Mouse (Mus musculus): ENCODE data around the gene Metap1.

Metap1 gene

GRCm38 (mm10) chr3:138431835-138432234, 57.5 kb downstream of the Metap1 start:
- POLR2A ChIA-PET = no interaction called here
- CTCF ChIA-PET = no interaction called here

GRCm38 (mm10) chr3:138430360-138430976, 58.8 kb downstream of the Metap1 start:
- ChIA-PET CTCF (no interaction called here), POLR2A (no interaction called here)

GRCm38 (mm10) chr3:138424247-138424646, 65.1 kb downstream of the Metap1 start:
- POLR2A ChIA-PET = interaction anchor here in 1 of 4 experiments (0.6 to 0.7 kb wide), 3 partner anchors 134 to 248 kb away, joined by 3 to 6 read pairs (median 4); no protein-coding TSS in a partner anchor
- CTCF ChIA-PET = interaction anchor here in 1 of 4 experiments (0.7 kb wide), 1 partner anchor 19 kb away, joined by 5 read pairs; no protein-coding TSS in a partner anchor

- POLR2A ChIA-PET = interaction anchor here in 1 of 4 experiments (0.7 kb wide), 1 partner anchor 134 kb away, joined by 4 read pairs; no protein-coding TSS in a partner anchor
- CTCF ChIA-PET = interaction anchor here in 1 of 4 experiments (0.7 kb wide), 1 partner anchor 19 kb away, joined by 5 read pairs; no protein-coding TSS in a partner anchor
These were observed 65.7 kb downstream of the Metap1 start for GRCm38 (mm10) chr3:138423664-138424063.

- CTCF ChIA-PET = no interaction called here
- POLR2A ChIA-PET = interaction anchor here in 1 of 4 experiments (1.2 kb wide), 1 partner anchor 18 kb away, joined by 3 read pairs; no protein-coding TSS in a partner anchor
These were observed 68.9 kb downstream of the Metap1 start for GRCm38 (mm10) chr3:138420385-138420784.

- CTCF ChIA-PET = no interaction called here
- POLR2A ChIA-PET = interaction anchor here in 1 of 4 experiments (0.6 kb wide), 1 partner anchor 381 kb away, joined by 3 read pairs; no protein-coding TSS in a partner anchor
These were observed 69.9 kb downstream of the Metap1 start for GRCm38 (mm10) chr3:138419369-138419768.

GRCm38 (mm10) chr3:138415121-138415690, 74.1 kb downstream of the Metap1 start, which contains the start of gene Adh4:
Adh4 (plus strand) TSS chr3:138415466.
- CTCF ChIA-PET = no interaction called here
- POLR2A ChIA-PET = interaction anchor here in 1 of 4 experiments (0.6 kb wide), 1 partner anchor 80 kb away, joined by 3 read pairs; no protein-coding TSS in a partner anchor

- CTCF ChIA-PET = no interaction called here
- POLR2A ChIA-PET = interaction anchor here in 1 of 4 experiments (0.6 kb wide), 1 partner anchor 194 kb away, joined by 4 read pairs; no protein-coding TSS in a partner anchor
These were observed 79.1 kb downstream of the Metap1 start for GRCm38 (mm10) chr3:138410211-138410610.

GRCm38 (mm10) chr3:138409585-138409984, 79.7 kb downstream of the Metap1 start:
- ChIA-PET CTCF (no interaction called here), POLR2A (interaction anchor here in 1 of 4 experiments (0.6 kb wide), 1 partner anchor 194 kb away, joined by 4 read pairs; no protein-coding TSS in a partner anchor)
